Mouse (Mus musculus): ENCODE measurements at regions not wholly inside any gene's neighbourhood (a gene's known extent, or its start where the extent isn't known, plus 50 kb on each side); places are given as distances from the start of the nearest gene placed in this dataset.
A peak's percentile ranks its signal among the peaks of the same experiment; 100 is the strongest.

- ATAC-seq (ENCODE audit: insufficient number of reproducible peaks, low FRiP score), result no peak
- Histone ChIP-seq H3K4me1 (replicated peaks) (peaks cover 15% of the 10 kb centered on the region), H3K4me3 (no peak overlapping the region), H3K27ac (ENCODE audit: poor library complexity, severe bottlenecking) (no peak overlapping the region), H3K4me2 (no peak overlapping the region), H3K36me3 (no peaks in the 10 kb centered on the region), H3K27me3 (replicated peaks) (no peaks in the 10 kb centered on the region), H3K9ac (no peak overlapping the region), H3K9me3 (replicated peaks) (no peaks in the 10 kb centered on the region)
- WGBS, result 71% methylated on average over 9 of the region's 9 CpGs
Observed at GRCm38 (mm10) chr12:73471966-73472365, 74.2 kb downstream of the Tmem30b start.

- WGBS, result 82% methylated on average over 7 of the region's 7 CpGs
- no peak overlapping the region for H3K4me3 ChIP-seq
- no peak overlapping the region for H3K27ac ChIP-seq (ENCODE audit: poor library complexity, severe bottlenecking)
- no peaks in the 10 kb centered on the region for H3K9me3 ChIP-seq (replicated peaks)
- H3K4me2 ChIP-seq, result no peak overlapping the region
- H3K27me3 ChIP-seq (replicated peaks), result no peaks in the 10 kb centered on the region
- no peak for ATAC-seq (ENCODE audit: insufficient number of reproducible peaks, low FRiP score)
- H3K36me3 ChIP-seq, result no peaks in the 10 kb centered on the region
- H3K4me1 ChIP-seq (replicated peaks), result peaks cover 6% of the 10 kb centered on the region
- no peak overlapping the region for H3K9ac ChIP-seq
Observed at GRCm38 (mm10) chr12:73466484-73466883, 79.7 kb downstream of the Tmem30b start.

- Histone ChIP-seq H3K4me1 (replicated peaks) (peaks cover 6% of the 10 kb centered on the region), H3K27ac (ENCODE audit: poor library complexity, severe bottlenecking) (no peak overlapping the region), H3K36me3 (no peaks in the 10 kb centered on the region), H3K9me3 (replicated peaks) (no peaks in the 10 kb centered on the region), H3K4me3 (no peak overlapping the region), H3K4me2 (no peak overlapping the region), H3K9ac (no peak overlapping the region), H3K27me3 (replicated peaks) (no peaks in the 10 kb centered on the region)
- whole genome bisulfite sequencing, result 82% methylated on average over 5 of the region's 5 CpGs
- no peak for ATAC-seq (ENCODE audit: insufficient number of reproducible peaks, low FRiP score)
Observed at GRCm38 (mm10) chr12:73465975-73466374, 80.2 kb downstream of the Tmem30b start.

- 76% methylated on average over 5 of the region's 5 CpGs for WGBS
Observed at GRCm38 (mm10) chr12:73464311-73464710, 81.9 kb downstream of the Tmem30b start.

GRCm38 (mm10) chr12:73462091-73462490, 84.1 kb downstream of the Tmem30b start:
- Histone ChIP-seq H3K36me3 (no peaks in the 10 kb centered on the region), H3K4me3 (no peak overlapping the region), H3K4me1 (replicated peaks) (peaks cover 6% of the 10 kb centered on the region), H3K9ac (peak overlapping the region; percentile 54; the same call in 1 of the 2 replicates), H3K9me3 (replicated peaks) (0 out of 2 replicates have a peak, but pooled peaks cover 3% of the 10 kb centered on the region), H3K4me2 (no peak overlapping the region), H3K27ac (ENCODE audit: poor library complexity, severe bottlenecking) (no peak overlapping the region), H3K27me3 (replicated peaks) (no peaks in the 10 kb centered on the region)
- WGBS, result 51% methylated on average over 5 of the region's 5 CpGs
- ATAC-seq (ENCODE audit: insufficient number of reproducible peaks, low FRiP score), result no peak

More at GRCm38 (mm10) chr12:73464311-73464710, 81.9 kb downstream of the Tmem30b start:
- peaks cover 6% of the 10 kb centered on the region for H3K4me1 ChIP-seq (replicated peaks)
- H3K36me3 ChIP-seq, result no peaks in the 10 kb centered on the region
- no peak overlapping the region for H3K4me2 ChIP-seq
- no peak overlapping the region for H3K4me3 ChIP-seq
- H3K9ac ChIP-seq, result no peak overlapping the region
- ATAC-seq (ENCODE audit: insufficient number of reproducible peaks, low FRiP score), result no peak
- H3K27me3 ChIP-seq (replicated peaks), result no peaks in the 10 kb centered on the region
- no peak overlapping the region for H3K27ac ChIP-seq (ENCODE audit: poor library complexity, severe bottlenecking)
- H3K9me3 ChIP-seq (replicated peaks), result no peaks in the 10 kb centered on the region

GRCm38 (mm10) chr12:73460291-73460761, 85.9 kb downstream of the Tmem30b start:
- H3K4me1 ChIP-seq (replicated peaks), result peaks cover 6% of the 10 kb centered on the region
- H3K36me3 ChIP-seq, result no peaks in the 10 kb centered on the region
- H3K9me3 ChIP-seq (replicated peaks), result 0 out of 2 replicates have a peak, but pooled peaks cover 3% of the 10 kb centered on the region
- 27% methylated on average over 2 of the region's 2 CpGs for WGBS
- H3K27ac ChIP-seq (ENCODE audit: poor library complexity, severe bottlenecking), result no peak overlapping the region
- H3K4me3 ChIP-seq, result no peak overlapping the region
- no peak overlapping the region for H3K9ac ChIP-seq
- H3K27me3 ChIP-seq (replicated peaks), result no peaks in the 10 kb centered on the region
- H3K4me2 ChIP-seq, result no peak overlapping the region
- no peak for ATAC-seq (ENCODE audit: insufficient number of reproducible peaks, low FRiP score)

GRCm38 (mm10) chr12:73451257-73451656, 94.9 kb downstream of the Tmem30b start:
- 46% methylated on average over 3 of the region's 3 CpGs for WGBS

GRCm38 (mm10) chr12:73450541-73450940, 95.7 kb downstream of the Tmem30b start:
- H3K4me2 ChIP-seq, result no peak overlapping the region
- H3K4me1 ChIP-seq (replicated peaks), result peaks cover 13% of the 10 kb centered on the region; the same call in 1 of the 2 replicates
- H3K36me3 ChIP-seq, result no peaks in the 10 kb centered on the region
- H3K9ac ChIP-seq, result no peak overlapping the region
- 74% methylated on average over 4 of the region's 4 CpGs for WGBS
- no peaks in the 10 kb centered on the region for H3K27me3 ChIP-seq (replicated peaks)
- no peak for ATAC-seq (ENCODE audit: insufficient number of reproducible peaks, low FRiP score)
- no peak overlapping the region for H3K27ac ChIP-seq (ENCODE audit: poor library complexity, severe bottlenecking)
- no peak overlapping the region for H3K4me3 ChIP-seq
- peaks cover 5% of the 10 kb centered on the region; the same call in 1 of the 2 replicates for H3K9me3 ChIP-seq (replicated peaks)

More at GRCm38 (mm10) chr12:73451257-73451656, 94.9 kb downstream of the Tmem30b start:
- H3K9ac ChIP-seq, result no peak overlapping the region
- H3K36me3 ChIP-seq, result no peaks in the 10 kb centered on the region
- H3K4me2 ChIP-seq, result no peak overlapping the region
- H3K4me3 ChIP-seq, result no peak overlapping the region
- no peaks in the 10 kb centered on the region for H3K27me3 ChIP-seq (replicated peaks)
- H3K9me3 ChIP-seq (replicated peaks), result peaks cover 5% of the 10 kb centered on the region; the same call in 1 of the 2 replicates
- peaks cover 13% of the 10 kb centered on the region; the same call in 1 of the 2 replicates for H3K4me1 ChIP-seq (replicated peaks)
- no peak overlapping the region for H3K27ac ChIP-seq (ENCODE audit: poor library complexity, severe bottlenecking)
- ATAC-seq (ENCODE audit: insufficient number of reproducible peaks, low FRiP score), result no peak

GRCm38 (mm10) chr12:73449911-73450520, 96.2 kb downstream of the Tmem30b start:
- no peaks in the 10 kb centered on the region for H3K36me3 ChIP-seq
- ATAC-seq (ENCODE audit: insufficient number of reproducible peaks, low FRiP score), result no peak
- peaks cover 5% of the 10 kb centered on the region; the same call in 1 of the 2 replicates for H3K9me3 ChIP-seq (replicated peaks)
- no peak overlapping the region for H3K4me2 ChIP-seq
- H3K27ac ChIP-seq (ENCODE audit: poor library complexity, severe bottlenecking), result no peak overlapping the region
- H3K9ac ChIP-seq, result no peak overlapping the region
- no peaks in the 10 kb centered on the region for H3K27me3 ChIP-seq (replicated peaks)
- WGBS, result 49% methylated on average over 9 of the region's 9 CpGs
- H3K4me1 ChIP-seq (replicated peaks), result peaks cover 13% of the 10 kb centered on the region; the same call in 1 of the 2 replicates
- no peak overlapping the region for H3K4me3 ChIP-seq

GRCm38 (mm10) chr12:73449069-73449468, 97.1 kb downstream of the Tmem30b start:
- peaks cover 13% of the 10 kb centered on the region; the same call in 1 of the 2 replicates for H3K4me1 ChIP-seq (replicated peaks)
- H3K27me3 ChIP-seq (replicated peaks), result no peaks in the 10 kb centered on the region
- H3K36me3 ChIP-seq, result no peaks in the 10 kb centered on the region
- peaks cover 5% of the 10 kb centered on the region; the same call in 1 of the 2 replicates for H3K9me3 ChIP-seq (replicated peaks)
- 54% methylated on average over 9 of the region's 9 CpGs for WGBS
- no peak overlapping the region for H3K9ac ChIP-seq
- 0 out of 2 replicates have a peak, but pooled peaks have one; percentile 31 for ATAC-seq (ENCODE audit: insufficient number of reproducible peaks, low FRiP score)
- no peak overlapping the region for H3K4me3 ChIP-seq
- no peak overlapping the region for H3K4me2 ChIP-seq
- H3K27ac ChIP-seq (ENCODE audit: poor library complexity, severe bottlenecking), result no peak overlapping the region

- Histone ChIP-seq H3K36me3 (no peaks in the 10 kb centered on the region), H3K4me2 (no peak overlapping the region), H3K4me1 (replicated peaks) (peaks cover 13% of the 10 kb centered on the region; the same call in 1 of the 2 replicates), H3K9me3 (replicated peaks) (peaks cover 5% of the 10 kb centered on the region; the same call in 1 of the 2 replicates), H3K4me3 (no peak overlapping the region), H3K9ac (no peak overlapping the region), H3K27me3 (replicated peaks) (no peaks in the 10 kb centered on the region), H3K27ac (ENCODE audit: poor library complexity, severe bottlenecking) (no peak overlapping the region)
- ATAC-seq (ENCODE audit: insufficient number of reproducible peaks, low FRiP score), result no peak
- WGBS, result 45% methylated on average over 10 of the region's 10 CpGs
Observed at GRCm38 (mm10) chr12:73448388-73448965, 97.7 kb downstream of the Tmem30b start.

Data from heart, embryonic 12.5 days (tissue).